Mouse (Mus musculus) kidney, postnatal 0 days (tissue): Measurements from ENCODE around the gene Dhx57. TPM values are rescaled to one million over a fixed set of nuclear protein-coding genes. Genes with fewer than 3 reads are reported as not detected.
"Not testable (repeated sequence)": the region's sequence is repeated elsewhere in the genome, so short reads cannot be mapped to it uniquely, and the experiment has no call there.

Experiments
- ATAC-seq: fragments of 200-750 bp; cut with Nextera tagmentation; replicated peaks from 2 replicates; pipeline ENCODE4 v1.8.0; 2017; ENCODE audit warnings: low read depth, moderate number of reproducible peaks, moderate TSS enrichment, moderate library complexity; ENCODE audit not compliant: low FRiP score
- DNase-seq: peaks from one replicate; pipeline ENCODE4 v3.0.0-alpha.2; 2016; ENCODE audit warnings: low spot score
- H3K27ac ChIP-seq: fragments of 300-500 bp; sonication (generic); 2 replicates; pipeline ENCODE4 v1.5.1; 2014; ENCODE audit warnings: mild to moderate bottlenecking
- H3K27me3 ChIP-seq: fragments of 300-500 bp; sonication (generic); 2 replicates; pipeline ENCODE4 v1.6.1; 2014; ENCODE audit warnings: low read length, mixed read lengths; ENCODE audit not compliant: insufficient read depth
- H3K36me3 ChIP-seq: fragments of 300-500 bp; sonication (generic); 2 replicates; pipeline ENCODE4 v1.6.1; 2014; ENCODE audit warnings: low read length, mixed read lengths; ENCODE audit not compliant: insufficient read depth
- H3K4me1 ChIP-seq: fragments of 300-500 bp; sonication (generic); replicated peaks from 2 replicates; pipeline ENCODE4 v1.6.1; 2014; ENCODE audit warnings: antibody characterized with exemption, low read length, mixed read lengths; ENCODE audit not compliant: insufficient read depth
- H3K4me2 ChIP-seq: fragments of 300-500 bp; sonication (generic); 2 replicates; pipeline ENCODE4 v1.6.1; 2014; ENCODE audit warnings: mild to moderate bottlenecking, low read length, moderate library complexity, mixed read lengths
- H3K4me3 ChIP-seq: fragments of 300-500 bp; sonication (generic); replicated peaks from 2 replicates; pipeline ENCODE4 v1.5.1; 2014; ENCODE audit warnings: low read depth, low read length
- H3K9ac ChIP-seq: fragments of 300-500 bp; sonication (generic); 2 replicates; pipeline ENCODE4 v1.6.1; 2014; ENCODE audit warnings: low read depth, low read length
- H3K9me3 ChIP-seq: fragments of 300-500 bp; sonication (generic); replicated peaks from 2 replicates; pipeline ENCODE4 v1.6.1; 2016; ENCODE audit warnings: low read length, inconsistent platforms, mixed read lengths
- CTCF ChIP-seq: IDR thresholded peaks from 2 replicates; pipeline ENCODE4 v1.5.1; 2016; ENCODE audit warnings: antibody characterized with exemption, low read depth, mild to moderate bottlenecking, moderate library complexity
- WGBS: fragments of 180-500 bp; shearing (Covaris S2); extraction: QIAGEN DNeasy Blood & Tissue Kit; methylation state at CpG from one replicate; pipeline ENCODE4 v1.1.7; 2014; 5-methylcytosine and 5-hydroxymethylcytosine counted together
- polyA plus RNA-seq: library from polyadenylated mRNA; unstranded; fragments of >200 nt; fragmentation: Nextera tagmentation; extraction: Ambion mirVana; gene quantifications from 2 replicates; pipeline ENCODE4 v1.2.1, GENCODE M21; 2015

Gene Dhx57
- polyA plus RNA-seq, 1 experiment from 2014 or later, result 7.9 TPM

DNA sequence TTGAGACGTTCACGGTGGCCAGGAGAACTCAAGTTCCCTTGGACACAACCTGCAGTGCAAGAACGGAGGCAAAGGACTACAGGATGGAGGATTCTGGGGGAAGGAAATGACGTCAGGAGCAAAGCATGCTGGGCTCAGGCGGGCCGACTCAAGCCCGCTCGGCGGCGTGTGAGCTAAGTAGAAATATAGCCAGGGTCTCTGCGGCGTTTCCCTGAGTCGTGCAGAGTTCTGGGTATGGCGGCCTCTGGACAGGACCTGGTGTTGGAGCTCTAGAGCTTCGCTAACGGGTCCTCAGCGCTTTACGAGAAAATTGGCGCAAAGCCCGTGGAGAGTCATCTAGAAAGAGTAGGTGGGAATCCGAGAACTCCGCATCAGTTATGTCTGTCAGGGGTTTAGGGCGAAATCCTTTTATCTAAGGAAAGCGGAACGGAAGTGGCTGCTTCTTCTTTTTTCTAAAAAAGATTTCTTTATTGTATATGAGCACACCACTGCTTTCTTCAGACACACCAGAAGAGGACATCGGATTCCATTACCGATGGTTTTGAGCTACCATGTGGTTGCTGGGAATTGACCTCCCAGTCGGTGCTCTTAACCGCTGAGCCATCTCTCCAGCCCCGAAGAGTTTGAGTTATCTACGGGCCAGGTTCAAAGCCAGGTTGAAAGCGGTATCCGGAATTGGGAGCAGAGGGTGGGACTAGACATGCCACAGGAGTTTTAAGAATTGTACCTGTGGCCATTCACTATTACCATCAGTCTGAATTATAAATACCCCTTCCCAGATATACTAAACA is 65.8 kb downstream of the Dhx57 start, which contains the start of gene Gemin6:
Gene Gemin6, plus strand, starts transcription at position 116 of the 791 bp plus-strand sequence.
- no peak for TF ChIP-seq CTCF
- WGBS, result 0% methylated on average over 33 of the region's 33 CpGs
- peak within 1 kb of the TSS; percentile 64 for H3K9ac ChIP-seq
- H3K36me3 ChIP-seq, result no peaks in the 10 kb centered on the region
- H3K27ac ChIP-seq, result peak within 1 kb of the TSS; percentile 83
- DNase-seq (peak; percentile 98), ATAC-seq (peak; percentile 96)
- H3K9me3 ChIP-seq, result no peaks in the 10 kb centered on the region
- no peaks in the 10 kb centered on the region for H3K27me3 ChIP-seq
- H3K4me3 ChIP-seq, result peak within 1 kb of the TSS; percentile 51
- H3K4me1 ChIP-seq, result no peaks in the 10 kb centered on the region
- H3K4me2 ChIP-seq, result peak within 1 kb of the TSS; percentile 55

DNA sequence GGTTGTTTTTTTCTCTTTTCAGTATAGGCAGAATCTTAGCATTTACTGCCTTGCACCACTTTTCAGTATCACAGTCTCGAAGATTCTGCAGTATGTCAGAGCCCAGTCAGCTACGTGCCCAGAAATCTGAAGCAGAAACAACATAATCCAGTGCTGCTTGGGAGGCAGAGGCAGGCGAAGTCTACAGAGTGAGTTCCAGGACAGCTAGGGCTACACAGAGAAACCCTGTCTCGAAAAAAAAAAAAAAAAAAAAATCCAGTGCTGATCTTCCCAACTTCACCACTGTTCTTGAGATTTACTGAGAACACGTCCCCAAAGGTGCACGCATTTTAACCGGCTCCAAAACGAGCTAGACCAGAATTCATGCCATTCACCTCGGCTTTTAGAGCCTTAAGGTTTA is 66.4 kb downstream of the Dhx57 start:
- Histone ChIP-seq H3K4me1 (no peaks in the 10 kb centered on the region), H3K9ac (peak overlapping the region; percentile 64; the same call in 1 of the 2 replicates), H3K9me3 (no peaks in the 10 kb centered on the region), H3K4me3 (peak overlapping the region; percentile 51), H3K27me3 (no peaks in the 10 kb centered on the region), H3K4me2 (peak overlapping the region; percentile 55), H3K27ac (peak overlapping the region; percentile 83; the same call in 1 of the 2 replicates), H3K36me3 (no peaks in the 10 kb centered on the region)
- no peak for ATAC-seq
- 7% methylated on average over 9 of the region's 9 CpGs for WGBS
- no peak for TF ChIP-seq CTCF
- DNase-seq, result no peak

DNA sequence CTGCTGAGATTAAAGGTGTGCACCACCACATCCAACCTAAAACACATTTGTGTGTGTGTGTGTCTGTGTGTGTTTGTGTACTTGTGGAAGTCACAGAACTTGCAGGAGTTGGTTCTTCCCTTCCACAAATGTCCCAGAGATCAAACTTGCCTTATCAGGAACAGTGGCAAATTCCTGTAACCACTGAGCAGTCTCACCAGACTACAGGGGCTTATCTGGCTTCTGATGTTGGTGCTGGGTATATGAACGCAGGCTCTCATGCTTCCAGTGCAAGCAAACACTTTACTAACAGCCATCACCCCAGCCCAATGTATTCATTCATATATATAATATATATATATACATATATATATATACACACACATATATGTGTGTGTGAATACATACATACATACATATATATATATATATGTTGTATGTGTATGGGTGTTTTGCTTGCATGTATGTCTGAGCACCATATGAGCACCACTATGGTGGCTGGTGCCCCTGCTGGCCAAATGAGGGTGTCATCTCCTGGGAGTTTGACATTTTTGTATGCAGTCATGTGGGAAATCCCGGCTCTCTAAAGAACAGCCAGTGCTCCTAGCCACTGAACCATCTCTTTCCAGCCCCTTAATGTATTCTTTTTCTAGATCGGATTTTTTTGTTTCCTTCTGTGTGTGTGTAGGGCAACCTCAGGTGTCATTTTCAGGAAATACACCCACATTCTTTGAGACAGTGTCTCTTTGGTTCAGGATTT is 68.2 kb downstream of the Dhx57 start:
- Histone ChIP-seq H3K9ac (no peak overlapping the region), H3K9me3 (no peaks in the 10 kb centered on the region), H3K36me3 (no peaks in the 10 kb centered on the region), H3K4me1 (no peaks in the 10 kb centered on the region), H3K4me3 (no peak overlapping the region), H3K27me3 (no peaks in the 10 kb centered on the region), H3K27ac (no peak overlapping the region), H3K4me2 (no peak overlapping the region)
- DNase-seq (peak; percentile 47), ATAC-seq (no peak)
- peak; percentile 57 for TF ChIP-seq CTCF
- WGBS, result 40% methylated on average over 3 of the region's 3 CpGs

DNA sequence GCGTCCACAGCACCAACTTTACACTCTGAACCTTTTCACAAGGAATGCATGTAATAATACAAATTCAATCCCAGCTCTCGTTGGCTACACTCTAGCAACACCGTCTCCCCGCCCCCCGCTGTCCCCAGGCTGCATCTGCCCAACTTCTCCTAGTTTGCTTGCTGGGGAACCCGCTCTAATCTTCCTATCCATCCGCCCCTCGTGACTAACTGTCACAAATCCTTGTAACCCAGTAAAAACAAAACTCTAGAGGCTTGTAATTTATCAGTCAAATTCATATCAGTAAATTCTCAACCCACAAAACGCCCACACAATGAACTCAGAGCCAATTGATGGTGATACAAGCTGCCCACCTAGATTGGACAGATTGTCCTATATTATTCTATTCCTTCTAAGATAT is 69.1 kb downstream of the Dhx57 start:
- ATAC-seq, result no peak
- 71% methylated on average over 9 of the region's 9 CpGs for WGBS

DNA sequence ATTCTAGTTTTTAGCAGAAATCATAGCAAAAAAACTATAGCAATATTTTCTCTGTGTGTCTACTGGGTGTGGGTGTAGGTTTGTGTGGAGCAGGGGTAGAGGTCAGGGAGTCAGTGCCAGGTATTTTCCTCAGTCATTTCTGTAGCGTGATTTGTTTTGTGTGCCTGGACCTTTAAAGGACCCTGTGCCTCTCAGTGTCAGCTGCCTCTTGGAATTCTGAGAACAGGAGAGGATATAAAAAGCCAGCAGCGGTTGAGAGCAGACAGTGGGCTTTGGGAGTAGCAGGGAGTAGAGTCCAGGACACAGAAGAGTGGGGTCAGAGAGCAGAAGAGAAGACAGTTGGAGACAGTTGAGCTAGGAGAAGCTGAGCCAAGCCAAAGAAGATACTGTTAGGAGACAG is 70.1 kb downstream of the Dhx57 start:
- Histone ChIP-seq H3K4me3 (no peak overlapping the region), H3K36me3 (no peaks in the 10 kb centered on the region), H3K9me3 (no peaks in the 10 kb centered on the region), H3K9ac (no peak overlapping the region), H3K4me2 (no peak overlapping the region), H3K4me1 (no peaks in the 10 kb centered on the region), H3K27ac (no peak overlapping the region), H3K27me3 (no peaks in the 10 kb centered on the region)
- ATAC-seq (no peak), DNase-seq (no peak)
- no peak for TF ChIP-seq CTCF
- WGBS, result 63% methylated on average over 2 of the region's 2 CpGs

More for the DNA sequence above, 69.1 kb downstream of the Dhx57 start:
- Histone ChIP-seq H3K4me2 (no peak overlapping the region), H3K36me3 (no peaks in the 10 kb centered on the region), H3K4me1 (no peaks in the 10 kb centered on the region), H3K27me3 (no peaks in the 10 kb centered on the region), H3K4me3 (no peak overlapping the region), H3K9ac (no peak overlapping the region), H3K27ac (no peak overlapping the region), H3K9me3 (no peaks in the 10 kb centered on the region)
- no peak for TF ChIP-seq CTCF
- DNase-seq, result no peak

DNA sequence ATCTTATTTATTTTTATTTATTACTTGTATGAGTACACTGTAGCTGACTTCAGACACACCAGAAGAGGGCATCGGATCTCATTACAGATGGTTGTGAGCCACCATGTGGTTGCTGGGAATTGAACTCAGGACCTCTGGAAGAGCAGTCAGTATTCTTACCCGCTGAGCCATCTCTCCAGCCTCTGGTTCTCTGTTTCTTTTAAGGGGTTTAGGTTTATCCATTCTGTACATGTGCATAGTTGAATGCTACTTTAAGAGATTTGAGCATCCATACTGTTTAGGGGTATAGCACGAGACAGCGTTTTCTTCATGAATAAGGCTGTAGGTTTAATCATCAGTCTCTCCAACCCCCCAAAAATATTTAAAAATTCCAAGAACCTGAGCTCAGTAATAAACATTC is 76.3 kb downstream of the Dhx57 start:
- not testable (repeated sequence) for H3K4me1 ChIP-seq, H3K27ac ChIP-seq, H3K9me3 ChIP-seq, H3K36me3 ChIP-seq, H3K4me2 ChIP-seq, ATAC-seq, H3K9ac ChIP-seq, DNase-seq, H3K4me3 ChIP-seq, H3K27me3 ChIP-seq
- 99% methylated on average over 4 of the region's 4 CpGs for WGBS
